Mouse (Mus musculus): Measurements from ENCODE around the gene Lekr1.

GRCm38 (mm10) chr3:65858118-65858517, 192.1 kb downstream of the Lekr1 start:
- TF ChIP-seq CTCF (IDR thresholded peaks at IDR 0.05; ENCODE audit: control insufficient read depth, insufficient read depth, low read length) (no peak), POLR2A (IDR thresholded peaks at IDR 0.05; ENCODE audit: borderline replicate concordance, control insufficient read depth, low read depth, low read length) (no peak)

Measured in bone marrow, adult 2 months (tissue).